Mouse (Mus musculus): ENCODE results near the gene 1700088E04Rik.

DNA sequence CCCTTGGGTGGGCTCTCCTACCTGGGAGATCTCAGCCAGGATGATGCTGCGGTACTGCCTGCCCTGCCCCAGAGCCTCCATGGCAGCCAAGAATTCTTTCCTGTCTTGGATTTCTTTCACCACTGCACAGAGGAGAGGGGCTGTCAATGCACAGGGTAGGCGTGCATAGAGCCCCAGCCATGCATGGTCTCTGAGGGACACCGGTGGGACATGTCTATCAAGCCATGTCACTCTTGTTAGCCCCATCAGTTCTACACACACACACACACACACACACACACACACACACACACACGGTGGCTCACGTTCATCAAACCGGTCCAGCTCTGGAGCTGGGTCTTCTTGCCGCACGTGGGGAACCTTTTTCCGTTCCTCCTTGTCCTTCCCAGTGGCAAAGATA, 5.7 kb downstream of the 1700088E04Rik start:
- TF ChIP-seq CTCF (IDR thresholded peaks at IDR 0.05; ENCODE audit: low read depth) (no peak), EP300 (IDR thresholded peaks at IDR 0.05; ENCODE audit: low read depth) (no peak)
